Mouse (Mus musculus): Measurements from ENCODE around the gene Serpinb8.

GRCm38 (mm10) chr1:107592644-107593043 is 2.8 kb downstream of the Serpinb8 start:
- TF ChIP-seq CTCF (IDR thresholded peaks at IDR 0.05; ENCODE audit: borderline replicate concordance, extremely low read depth, insufficient read depth, insufficient read length) (no peak), POLR2A (IDR thresholded peaks at IDR 0.05; ENCODE audit: borderline replicate concordance, extremely low read depth, insufficient read depth, insufficient read length, poor library complexity, severe bottlenecking) (no peak)
